Mouse (Mus musculus) MEL (cell line): ENCODE data around the gene Lig1. TPM values are rescaled to one million over a fixed set of nuclear protein-coding genes. Genes with fewer than 3 reads are reported as not detected.

Experiments
- DNase-seq: peaks from one replicate; pipeline ENCODE4 v3.0.0; 2011; ENCODE audit warnings: low read depth, low spot score
- H3K27ac ChIP-seq: 2 replicates; pipeline ENCODE4 v1.5.1; 2012; ENCODE audit warnings: low read depth, mild to moderate bottlenecking, control low read depth, low read length, moderate library complexity; ENCODE audit not compliant: control insufficient read depth
- H3K27me3 ChIP-seq, 2 experiments: fragments of 150-350 bp in 1 of 2; sonication (generic) in 1 of 2; 2 replicates each; pipeline ENCODE4 v1.6.1; 2012; ENCODE audit warnings: low read length in 2 of 2, mild to moderate bottlenecking in 2 of 2, improper control_type of control experiment in 1 of 2, moderate library complexity in 1 of 2; ENCODE audit not compliant: insufficient read depth in 2 of 2, control insufficient read depth in 1 of 2
- H3K36me3 ChIP-seq, 2 experiments: 2 replicates each; pipeline ENCODE4 v1.6.1; 2012 to 2014; ENCODE audit warnings: low read length in 2 of 2, improper control_type of control experiment in 1 of 2, inconsistent platforms in 1 of 2, mild to moderate bottlenecking in 1 of 2; ENCODE audit not compliant: insufficient read depth in 2 of 2, control insufficient read depth in 1 of 2
- H3K4me1 ChIP-seq, 2 experiments: fragments of 150-350 bp in 1 of 2; sonication (generic) in 1 of 2; 2 replicates each; pipeline ENCODE4 v1.6.1; 2012; ENCODE audit warnings: low read length in 2 of 2, improper control_type of control experiment in 1 of 2, mild to moderate bottlenecking in 1 of 2; ENCODE audit not compliant: insufficient read depth in 2 of 2, control insufficient read depth in 1 of 2
- H3K4me3 ChIP-seq, 2 experiments: fragments of 150-350 bp in 1 of 2; sonication (generic) in 1 of 2; 2 replicates each; pipeline ENCODE4 v1.5.1; 2012; ENCODE audit warnings: low read depth in 2 of 2, low read length in 2 of 2, mild to moderate bottlenecking in 2 of 2, moderate library complexity in 2 of 2, control low read depth in 1 of 2, improper control_type of control experiment in 1 of 2; ENCODE audit not compliant: control insufficient read depth in 1 of 2, insufficient read depth in 1 of 2
- H3K79me2 ChIP-seq: 2 replicates; pipeline ENCODE4 v1.6.1; 2012; ENCODE audit warnings: mild to moderate bottlenecking, low read length, moderate library complexity; ENCODE audit not compliant: control insufficient read depth, poor library complexity, insufficient read depth
- H3K9ac ChIP-seq: 2 replicates; pipeline ENCODE4 v1.6.1; 2012; ENCODE audit warnings: low read depth, mild to moderate bottlenecking, control low read depth, low read length, moderate library complexity; ENCODE audit not compliant: control insufficient read depth, poor library complexity, severe bottlenecking
- H3K9me3 ChIP-seq: fragments of 150-350 bp; sonication (generic); replicated peaks from 2 replicates; pipeline ENCODE4 v1.6.1; 2012; ENCODE audit warnings: mild to moderate bottlenecking, low read length, improper control_type of control experiment, moderate library complexity; ENCODE audit not compliant: insufficient read depth
- BHLHE40 ChIP-seq: IDR thresholded peaks from 2 replicates; pipeline ENCODE4 v1.6.1; 2012; ENCODE audit warnings: low read depth, mild to moderate bottlenecking, inconsistent platforms, low read length, improper control_type of control experiment, borderline replicate concordance
- CHD1 ChIP-seq: IDR thresholded peaks from 2 replicates; pipeline ENCODE4 v1.6.1; 2012; ENCODE audit warnings: low read depth, mild to moderate bottlenecking, inconsistent platforms, low read length, improper control_type of control experiment
- E2F4 ChIP-seq: IDR thresholded peaks from 2 replicates; pipeline ENCODE4 v1.6.1; 2011; ENCODE audit warnings: low read depth, low read length, improper control_type of control experiment, borderline replicate concordance
- ELF1 ChIP-seq: IDR thresholded peaks from 2 replicates; pipeline ENCODE4 v1.6.1; 2014; ENCODE audit warnings: low read depth, mild to moderate bottlenecking, inconsistent platforms, low read length, improper control_type of control experiment, moderate library complexity
- EP300 ChIP-seq, 2 experiments: IDR thresholded peaks; 2 replicates each; pipeline ENCODE4 v1.6.1; 2011; ENCODE audit warnings: improper control_type of control experiment in 2 of 2, low read length in 2 of 2, low read depth in 1 of 2, mild to moderate bottlenecking in 1 of 2
- ETS1 ChIP-seq: IDR thresholded peaks from 2 replicates; pipeline ENCODE4 v1.6.1; 2012; ENCODE audit warnings: low read depth, mild to moderate bottlenecking, inconsistent platforms, low read length, improper control_type of control experiment, moderate library complexity
- GABPA ChIP-seq: IDR thresholded peaks from 2 replicates; pipeline ENCODE4 v1.6.1; 2012; ENCODE audit warnings: low read depth, mild to moderate bottlenecking, inconsistent platforms, low read length, improper control_type of control experiment, moderate library complexity
- GATA1 ChIP-seq: IDR thresholded peaks from 2 replicates; pipeline ENCODE4 v1.6.1; 2011; ENCODE audit warnings: low read depth, low read length, improper control_type of control experiment
- HCFC1 ChIP-seq: IDR thresholded peaks from 2 replicates; pipeline ENCODE4 v1.6.1; 2012; ENCODE audit warnings: low read depth, mild to moderate bottlenecking, inconsistent platforms, low read length, improper control_type of control experiment, moderate library complexity
- MAFK ChIP-seq: IDR thresholded peaks from 2 replicates; pipeline ENCODE4 v1.6.1; 2011; ENCODE audit warnings: low read depth, mild to moderate bottlenecking, low read length, improper control_type of control experiment, borderline replicate concordance
- MAX ChIP-seq: IDR thresholded peaks from 2 replicates; pipeline ENCODE4 v1.6.1; 2011; ENCODE audit warnings: low read length, improper control_type of control experiment
- MEF2A ChIP-seq: IDR thresholded peaks from 2 replicates; pipeline ENCODE4 v1.6.1; 2014; ENCODE audit warnings: low read depth, mild to moderate bottlenecking, inconsistent platforms, low read length, improper control_type of control experiment; ENCODE audit not compliant: poor library complexity, insufficient replicate concordance, severe bottlenecking; ENCODE audit errors: extremely low read depth
- MXI1 ChIP-seq: IDR thresholded peaks from 2 replicates; pipeline ENCODE4 v1.6.1; 2011; ENCODE audit warnings: mild to moderate bottlenecking, low read depth, low read length, improper control_type of control experiment
- MYB ChIP-seq: IDR thresholded peaks from 2 replicates; pipeline ENCODE4 v1.6.1; 2011; ENCODE audit warnings: mild to moderate bottlenecking, low read depth, low read length, improper control_type of control experiment
- NRF1 ChIP-seq: IDR thresholded peaks from 2 replicates; pipeline ENCODE4 v1.6.1; 2014; ENCODE audit warnings: low read depth, mild to moderate bottlenecking, inconsistent platforms, low read length, improper control_type of control experiment, moderate library complexity; ENCODE audit not compliant: poor library complexity, insufficient read depth, severe bottlenecking
- POLR2A ChIP-seq, 2 experiments: IDR thresholded peaks; 2 replicates each; pipeline ENCODE4 v1.6.1; 2011 to 2012; ENCODE audit warnings: low read length in 2 of 2, mild to moderate bottlenecking in 2 of 2, control low read depth in 1 of 2, improper control_type of control experiment in 1 of 2, low read depth in 1 of 2, moderate library complexity in 1 of 2; ENCODE audit not compliant: control insufficient read depth in 1 of 2, insufficient read depth in 1 of 2, poor library complexity in 1 of 2
- POLR2AphosphoS5 ChIP-seq: IDR thresholded peaks from 2 replicates; pipeline ENCODE4 v1.6.1; 2012; ENCODE audit warnings: low read depth, borderline replicate concordance, mild to moderate bottlenecking, inconsistent platforms, low read length, moderate library complexity, mixed read lengths
- RAD21 ChIP-seq: IDR thresholded peaks from 2 replicates; pipeline ENCODE4 v1.6.1; 2011; ENCODE audit warnings: mild to moderate bottlenecking, low read depth, low read length, improper control_type of control experiment
- RCOR1 ChIP-seq: IDR thresholded peaks from 2 replicates; pipeline ENCODE4 v1.6.1; 2012; ENCODE audit warnings: low read depth, mild to moderate bottlenecking, inconsistent platforms, low read length, improper control_type of control experiment
- SIN3A ChIP-seq: IDR thresholded peaks from 2 replicates; pipeline ENCODE4 v1.6.1; 2012; ENCODE audit warnings: low read length, improper control_type of control experiment, inconsistent platforms
- SMC3 ChIP-seq: IDR thresholded peaks from 2 replicates; pipeline ENCODE4 v1.6.1; 2011; ENCODE audit warnings: low read depth, low read length, improper control_type of control experiment
- TBP ChIP-seq: IDR thresholded peaks from 2 replicates; pipeline ENCODE4 v1.8.0; 2011; ENCODE audit warnings: low read depth, low read length, improper control_type of control experiment
- USF2 ChIP-seq, 2 experiments: IDR thresholded peaks; 2 replicates each; pipeline ENCODE4 v1.6.1; 2011 to 2012; ENCODE audit warnings: improper control_type of control experiment in 2 of 2, low read length in 2 of 2, borderline replicate concordance in 1 of 2, inconsistent platforms in 1 of 2, low read depth in 1 of 2, mild to moderate bottlenecking in 1 of 2; ENCODE audit not compliant: insufficient read depth in 1 of 2
- ZKSCAN1 ChIP-seq: IDR thresholded peaks from 2 replicates; pipeline ENCODE4 v1.6.1; 2012; ENCODE audit warnings: low read depth, mild to moderate bottlenecking, inconsistent platforms, low read length, improper control_type of control experiment, moderate library complexity
- polyA plus RNA-seq, 2 experiments: library from polyadenylated mRNA; stranded (reverse) in 1 of 2; unstranded in 1 of 2; fragments of >175 nt in 1 of 2; fragments of >200 nt in 1 of 2; gene quantifications; 2 replicates each; pipeline versions ENCODE4 v1.2.1 to v1.2.4; 2012; ENCODE audit warnings: low replicate concordance in 2 of 2, low read depth in 1 of 2; ENCODE audit not compliant: insufficient read length in 2 of 2, insufficient read depth in 1 of 2, missing spikeins in 1 of 2
- total RNA-seq: library from RNA; depleted of rRNA; stranded (reverse); fragments of 300-350 nt; gene quantifications from 2 replicates; pipeline ENCODE4 v1.2.3, GENCODE M21; 2012

The Lig1 gene
- total and polyA plus RNA-seq, 3 experiments, result 63.1 to 570 (median 187) TPM

- no peaks in the 10 kb centered on the region for H3K27me3 ChIP-seq
- H3K27ac ChIP-seq, result no peak overlapping the region
- H3K36me3 ChIP-seq, result no peaks in the 10 kb centered on the region
- H3K79me2 ChIP-seq, result no peaks in the 10 kb centered on the region
- no peaks in the 10 kb centered on the region for H3K9me3 ChIP-seq
- H3K4me3 ChIP-seq, result no peak overlapping the region
- TF ChIP-seq GATA1, result no peak
- no peak for TF ChIP-seq SMC3
- no peak for TF ChIP-seq RAD21
- no peak for TF ChIP-seq CHD1
- no peak for TF ChIP-seq MEF2A
- no peak for TF ChIP-seq BHLHE40
- no peak for TF ChIP-seq E2F4
- TF ChIP-seq USF2 (IDR thresholded peaks at IDR 0.05; ENCODE audit: borderline replicate concordance in 1 of 2, insufficient read depth in 1 of 2, low read depth in 1 of 2, low read length in 2 of 2), result no peak
- no peak for TF ChIP-seq MAX
- no peak for TF ChIP-seq SIN3A
- no peak for TF ChIP-seq MXI1
- no peak for TF ChIP-seq POLR2A (IDR thresholded peaks at IDR 0.05; ENCODE audit: control insufficient read depth in 1 of 2, insufficient read depth in 1 of 2, low read depth in 1 of 2, low read length in 2 of 2, poor library complexity in 1 of 2)
- TF ChIP-seq HCFC1, result no peak
- TF ChIP-seq ZKSCAN1, result no peak
- H3K4me1 ChIP-seq, result no peaks in the 10 kb centered on the region
- no peak for DNase-seq
- H3K9ac ChIP-seq, result no peak overlapping the region
These were observed 13.2 kb upstream of the Lig1 start for GRCm38 (mm10) chr7:13263851-13264250.

- TF ChIP-seq NRF1 (no peak), GATA1 (no peak), BHLHE40 (no peak), EP300 (IDR thresholded peaks at IDR 0.05; ENCODE audit: low read depth in 1 of 2, low read length in 2 of 2) (no peak), ZKSCAN1 (no peak), POLR2A (IDR thresholded peaks at IDR 0.05; ENCODE audit: control insufficient read depth in 1 of 2, insufficient read depth in 1 of 2, low read depth in 1 of 2, low read length in 2 of 2, poor library complexity in 1 of 2) (no peak), ELF1 (no peak), MYB (no peak), MEF2A (no peak), GABPA (no peak), ETS1 (no peak), TBP (no peak), POLR2AphosphoS5 (no peak), RCOR1 (no peak), MAFK (no peak)
- Histone ChIP-seq H3K36me3 (no peaks in the 10 kb centered on the region), H3K4me3 (no peak overlapping the region), H3K9ac (no peak overlapping the region), H3K79me2 (no peaks in the 10 kb centered on the region), H3K27me3 (no peaks in the 10 kb centered on the region), H3K27ac (no peak overlapping the region), H3K9me3 (no peaks in the 10 kb centered on the region), H3K4me1 (no peaks in the 10 kb centered on the region)
- no peak for DNase-seq
These were observed 12.7 kb upstream of the Lig1 start for GRCm38 (mm10) chr7:13264396-13264795.
